Mouse (Mus musculus) inflammation-experienced regulatory T-cells, adult 6 months (primary cell): ENCODE data around the gene Ubr2. TPM values are rescaled to one million over a fixed set of nuclear protein-coding genes. Genes with fewer than 3 reads are reported as not detected.
A peak's percentile ranks its signal among the peaks of the same experiment; 100 is the strongest.

Experiments
- ATAC-seq: one replicate; pipeline ENCODE4 v1.8.0; 2017
- polyA plus RNA-seq, 3 experiments: library from polyadenylated mRNA; unstranded; fragments of 100-300 nt; shearing (Covaris generic); gene quantifications; one replicate each; pipeline ENCODE4 v1.2.1; 2017

The Ubr2 gene
- polyA plus RNA-seq, 3 experiments from 2014 or later, result 12.1 to 19.4 (median 13.2) TPM

DNA sequence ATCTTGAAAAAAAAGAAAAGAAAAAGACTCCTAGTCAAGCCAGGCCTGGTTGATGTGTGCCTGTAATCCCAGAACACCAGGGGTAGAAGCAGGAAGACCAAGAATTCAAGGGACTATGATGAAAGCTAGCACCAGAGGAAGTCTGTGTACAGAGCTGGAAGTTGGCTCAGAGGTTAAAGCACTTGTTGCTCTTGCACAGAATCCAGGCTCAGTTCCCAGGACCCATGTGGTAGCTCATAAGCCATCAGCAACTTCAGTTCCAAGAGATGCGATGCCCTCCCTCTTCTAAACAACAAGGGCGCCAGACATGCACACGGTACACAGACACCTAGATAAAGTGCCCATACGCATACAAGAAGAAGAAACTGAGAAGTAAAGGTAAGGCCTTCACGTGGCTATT, 8.0 kb downstream of the Ubr2 start:
- no peak for ATAC-seq

DNA sequence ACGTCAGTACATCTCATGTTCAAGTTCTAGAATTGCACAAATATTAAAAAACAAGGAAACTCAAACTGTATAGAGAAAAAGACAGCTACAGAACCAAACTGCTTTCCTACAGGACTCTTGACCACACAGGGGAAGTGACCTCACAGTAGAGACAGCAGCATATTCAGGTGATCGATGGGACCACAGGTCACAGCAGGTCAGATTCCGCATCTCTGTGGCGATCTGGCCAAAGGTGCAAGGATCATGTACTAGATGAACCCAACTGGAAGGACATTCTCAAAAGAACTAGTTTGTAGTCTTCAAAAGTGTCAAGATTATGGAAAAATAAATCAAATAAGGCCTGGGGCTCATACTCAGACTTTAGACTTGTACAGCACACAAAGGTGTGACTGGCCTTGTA, 11.5 kb downstream of the Ubr2 start:
- no peak for ATAC-seq

DNA sequence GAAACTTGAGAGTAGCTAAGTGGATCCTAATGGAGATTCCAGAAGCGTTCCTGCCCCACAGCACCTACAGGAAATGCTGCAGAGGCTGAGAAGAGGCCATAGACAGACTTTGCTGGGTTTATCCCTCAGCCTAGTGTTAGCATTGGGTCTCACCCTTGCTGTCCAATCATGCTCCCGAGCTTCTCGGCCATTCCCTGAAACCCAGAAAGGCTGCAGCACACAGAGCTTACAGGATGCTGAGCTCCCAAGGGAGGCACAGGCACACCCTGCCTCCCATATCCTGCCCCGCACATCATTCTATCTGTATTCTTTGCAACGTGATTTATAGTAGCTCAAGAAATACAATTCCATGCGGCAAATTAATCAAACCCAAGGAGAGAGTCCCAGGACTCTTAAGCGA, 13.9 kb downstream of the Ubr2 start:
- ATAC-seq, result no peak

DNA sequence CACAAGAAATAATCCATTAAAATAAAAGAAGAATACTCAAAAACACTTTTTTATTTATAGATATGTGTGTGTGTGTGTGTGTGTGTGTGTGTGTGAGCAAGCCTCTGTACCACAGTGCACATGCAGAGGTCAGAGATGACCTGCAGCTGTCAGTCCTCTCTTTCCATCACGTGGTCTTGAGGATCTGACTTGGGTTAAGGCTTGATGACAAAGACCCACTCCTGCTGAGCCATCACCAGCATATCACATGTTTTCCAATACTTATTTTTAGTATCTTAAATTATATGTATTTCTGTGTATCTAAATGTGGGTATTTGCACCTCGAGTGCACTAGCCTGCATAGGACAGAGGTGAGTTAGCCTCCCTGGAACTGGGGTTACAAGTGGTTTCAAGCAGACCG, 14.7 kb downstream of the Ubr2 start:
- ATAC-seq, result no peak

DNA sequence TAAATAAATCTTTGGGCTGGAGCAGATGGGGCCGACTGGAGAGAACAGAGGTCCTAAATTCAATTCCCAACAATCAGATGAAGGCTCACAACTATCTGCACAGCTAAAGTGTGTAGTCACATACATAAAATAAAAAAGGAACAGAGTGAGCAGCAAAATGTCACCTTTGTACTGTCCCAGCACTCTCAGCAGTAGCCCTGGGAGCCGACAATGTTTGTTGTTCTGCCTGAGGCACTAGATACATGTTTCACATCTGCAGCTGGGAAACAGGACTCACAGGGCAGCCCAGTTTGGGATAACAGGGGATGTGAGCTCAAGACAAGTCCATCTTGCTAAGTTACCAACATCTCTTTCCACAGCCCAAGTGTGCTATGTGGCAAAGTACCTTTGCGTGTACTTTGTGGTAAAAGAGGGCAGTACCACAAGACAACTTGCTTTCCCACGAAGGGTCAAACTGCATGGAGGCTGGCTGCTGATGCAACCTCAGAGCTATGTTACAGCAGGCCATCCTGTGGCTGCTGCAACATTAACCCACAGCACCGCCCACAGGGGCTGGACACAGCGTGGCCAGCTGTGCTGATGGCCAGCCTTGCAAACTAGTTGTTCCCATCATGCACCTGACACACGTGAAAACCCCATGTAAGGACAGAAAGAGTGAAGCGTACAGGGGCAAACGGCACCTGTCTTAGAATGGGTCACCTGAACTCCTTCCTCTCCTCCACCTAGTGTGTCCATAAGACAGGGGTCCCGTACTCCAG, 15.5 kb downstream of the Ubr2 start:
- ATAC-seq, result no peak

DNA sequence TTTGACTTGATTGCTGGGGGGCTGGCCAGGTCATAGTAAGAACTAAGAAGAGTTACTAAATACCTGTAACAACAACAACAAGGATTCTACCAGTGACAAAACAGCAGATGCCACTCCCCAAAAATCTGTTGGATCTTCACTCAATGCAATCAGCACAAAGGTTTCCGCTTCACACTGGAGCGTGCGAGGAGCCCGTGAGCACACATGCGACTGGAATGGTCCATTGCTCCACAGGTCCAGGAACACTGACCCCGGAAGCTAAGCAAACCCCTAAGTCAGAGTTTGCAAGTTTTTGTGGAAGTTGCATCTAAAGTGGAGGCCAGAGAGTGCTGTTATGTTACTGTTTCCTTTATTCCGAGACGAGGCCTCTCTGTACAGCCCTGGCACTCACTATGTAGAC, 16.7 kb downstream of the Ubr2 start:
- ATAC-seq, result no peak

DNA sequence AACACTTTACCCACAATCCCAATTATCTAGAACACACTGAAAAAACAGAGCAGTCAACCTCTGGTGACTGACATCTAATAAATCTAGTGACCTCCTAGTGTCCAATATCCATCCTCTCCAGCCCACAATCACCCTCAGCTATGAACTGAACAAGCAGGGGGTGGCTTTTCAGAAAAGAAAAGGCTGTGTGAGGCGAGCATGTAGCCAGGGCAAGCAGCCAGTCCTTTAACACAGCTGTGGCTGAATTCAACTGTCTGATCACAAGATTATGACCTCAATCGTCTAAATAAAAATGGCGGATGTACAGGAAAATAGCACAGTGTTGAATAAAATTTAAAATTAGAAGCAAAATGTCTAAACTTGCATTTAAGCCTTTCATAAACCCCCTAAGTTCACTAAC, 22.7 kb downstream of the Ubr2 start:
- ATAC-seq, result no peak

DNA sequence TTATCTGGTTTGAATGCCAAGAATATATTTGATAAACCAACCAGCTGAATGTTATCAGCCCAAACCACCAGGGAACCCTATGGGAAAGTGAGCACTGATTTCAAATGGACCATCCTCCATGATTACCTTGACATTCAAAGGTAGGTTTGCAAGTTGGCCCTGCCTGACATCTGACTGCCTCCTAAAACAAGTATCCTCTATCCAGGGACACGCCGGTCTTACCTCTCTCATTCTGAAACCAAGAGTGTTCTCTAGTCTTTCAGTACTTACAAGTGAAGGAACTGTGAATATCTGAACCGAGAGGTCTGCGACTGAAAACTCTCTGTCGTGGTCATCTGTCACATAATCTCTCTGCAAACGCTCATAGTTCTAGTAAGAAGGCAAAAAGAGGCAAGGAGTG, 30.3 kb downstream of the Ubr2 start:
- ATAC-seq, result no peak

DNA sequence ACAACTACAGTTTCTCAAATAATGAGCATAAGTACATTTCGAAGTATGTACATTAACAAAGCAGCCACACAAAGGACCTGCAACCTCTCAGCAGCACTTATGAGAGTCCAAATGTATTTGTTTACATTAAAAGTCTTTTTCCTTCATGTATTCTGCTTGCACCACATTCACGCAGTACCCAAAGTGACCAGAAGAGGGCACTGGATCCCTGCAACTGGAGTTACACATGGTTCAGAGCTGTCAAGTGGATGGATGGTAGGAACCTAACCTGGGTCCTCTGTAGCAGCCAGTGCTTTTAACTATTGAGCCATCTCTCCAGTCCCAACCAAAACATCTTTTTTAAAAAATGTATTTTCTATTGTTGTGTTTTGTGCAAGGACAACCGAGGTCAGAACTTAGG, 35.2 kb downstream of the Ubr2 start:
- peak; percentile 48 for ATAC-seq

DNA sequence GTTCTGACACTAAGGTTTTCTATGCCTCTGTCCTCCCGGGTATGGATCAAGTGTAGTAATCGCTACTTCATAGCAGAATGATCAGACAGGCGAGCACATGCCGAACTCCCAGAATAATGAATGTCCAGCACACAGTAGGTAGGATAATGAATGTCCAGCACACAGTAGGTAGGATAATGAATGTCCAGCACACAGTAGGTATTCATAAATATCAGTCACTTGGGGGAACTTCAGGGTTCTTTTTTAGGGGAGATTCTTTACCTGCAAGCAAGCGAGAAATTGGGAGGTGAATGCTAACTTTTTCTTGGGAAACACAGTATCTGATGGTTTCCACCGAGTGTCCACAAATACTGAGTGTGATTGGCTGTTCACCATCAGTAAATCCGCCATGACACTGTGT, 37.8 kb downstream of the Ubr2 start:
- no peak for ATAC-seq

DNA sequence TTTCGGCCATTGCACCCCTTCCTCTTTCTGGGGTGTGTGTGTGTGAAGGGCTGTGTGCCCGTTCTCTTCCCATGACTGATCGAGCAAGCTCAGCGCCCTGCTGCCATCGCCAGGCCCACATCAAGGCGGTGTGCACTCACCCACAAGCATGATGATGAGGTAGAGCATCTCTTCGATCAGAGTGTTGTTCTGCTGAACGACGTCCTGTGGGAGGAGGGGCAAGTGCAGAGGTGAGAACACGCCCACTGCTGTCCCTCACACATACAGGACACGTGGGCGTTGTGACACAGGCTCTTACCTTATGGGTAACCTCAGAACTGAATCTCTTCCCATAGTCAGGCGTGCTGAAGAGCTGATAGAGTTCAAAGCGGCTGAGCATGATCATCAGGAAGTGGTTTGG, 43.5 kb downstream of the Ubr2 start:
- peak; percentile 95 for ATAC-seq

DNA sequence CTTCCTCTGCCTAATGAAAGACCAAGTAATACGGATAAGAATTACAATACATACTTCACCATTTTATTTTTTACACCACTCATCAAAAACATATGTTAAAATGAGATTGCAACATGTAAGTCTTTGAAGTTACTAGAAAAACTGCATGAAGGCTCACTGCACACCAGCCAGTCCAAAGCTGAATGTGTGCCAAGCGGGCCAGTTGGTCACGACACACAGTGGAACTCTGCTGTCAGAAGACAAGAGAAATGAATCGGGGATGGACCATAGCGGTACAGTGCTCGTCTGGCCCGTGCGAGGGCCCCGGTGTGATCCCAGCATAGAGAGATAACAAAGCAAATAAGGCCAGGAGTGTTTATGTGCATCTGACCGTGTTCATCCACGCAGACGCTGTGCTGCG, 47.2 kb downstream of the Ubr2 start:
- ATAC-seq, result no peak

DNA sequence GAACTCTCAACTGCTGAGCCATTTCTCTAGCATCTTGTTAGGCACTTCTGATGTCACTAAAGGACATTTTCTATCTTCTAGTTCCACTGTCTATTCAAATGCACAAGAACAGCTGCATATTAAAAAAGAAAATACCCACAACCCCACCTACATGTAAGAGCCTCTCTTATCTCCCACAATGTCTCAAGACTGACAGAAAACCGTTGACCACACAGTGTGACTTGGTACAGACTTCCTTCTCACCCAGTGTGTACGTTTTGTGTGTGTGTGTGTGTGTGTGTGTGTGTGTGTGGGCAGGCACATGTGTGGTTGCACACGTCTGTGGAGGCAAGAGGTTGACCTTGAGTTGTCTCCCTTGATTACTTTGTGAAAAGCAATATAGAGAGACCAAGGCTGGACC, 48.2 kb downstream of the Ubr2 start:
- ATAC-seq, result no peak

DNA sequence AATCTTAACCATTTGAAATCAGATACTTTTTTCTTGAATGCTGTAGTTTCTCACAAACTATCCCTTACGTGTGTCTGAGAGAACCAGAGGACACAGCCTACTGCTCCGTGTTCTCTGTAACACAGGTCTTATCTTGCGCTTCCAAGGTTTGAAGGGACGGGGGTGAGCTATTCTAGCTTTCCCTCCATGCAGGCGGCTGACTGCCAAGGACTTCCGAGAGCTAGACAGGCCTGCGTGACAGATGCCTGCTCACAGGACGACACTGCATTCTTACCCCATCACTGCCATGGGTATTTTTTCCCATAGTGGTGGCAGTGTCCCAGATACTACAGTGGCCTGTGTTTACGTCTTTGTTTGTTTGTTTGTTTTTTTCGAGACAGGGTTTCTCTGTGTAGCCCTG, 50.1 kb downstream of the Ubr2 start:
- ATAC-seq, result no peak

DNA sequence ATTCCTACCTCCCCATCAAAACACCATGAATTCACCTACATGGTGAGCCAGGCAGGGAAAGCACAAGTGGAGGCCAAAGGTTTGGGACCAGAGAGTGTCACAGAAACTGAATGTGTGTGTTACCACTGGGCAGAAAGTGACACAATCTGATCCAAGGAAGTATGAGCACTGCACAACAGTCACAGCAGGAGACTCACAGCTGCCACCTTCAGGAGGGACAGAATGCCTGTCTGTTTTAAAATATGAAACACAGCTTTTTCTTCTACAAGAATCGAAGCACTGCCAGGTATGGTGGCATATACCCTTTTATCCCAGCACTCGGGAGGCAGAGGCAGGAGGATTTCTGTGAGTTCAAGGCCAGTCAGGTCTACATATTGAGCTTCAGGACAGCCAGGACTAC, 52.3 kb downstream of the Ubr2 start:
- ATAC-seq, result no peak

DNA sequence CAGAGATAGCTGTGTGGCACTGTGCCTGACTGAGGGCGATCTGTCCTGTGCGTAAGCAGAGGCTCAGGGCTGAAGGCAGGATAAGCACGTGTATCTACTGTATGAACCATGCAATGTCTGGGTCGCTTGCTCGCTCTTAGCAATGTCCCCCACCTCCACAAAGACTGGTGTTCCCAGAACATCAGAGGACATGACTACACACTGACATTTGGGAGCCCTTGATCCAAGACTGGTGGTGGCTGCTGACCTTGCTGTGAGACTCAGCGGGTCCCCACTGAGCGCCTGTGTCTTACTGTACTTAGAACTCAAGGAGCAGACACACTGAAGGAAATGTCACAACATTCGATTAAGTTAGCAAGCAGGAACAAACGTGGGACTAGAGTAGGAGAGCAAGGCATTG, 64.1 kb downstream of the Ubr2 start:
- no peak for ATAC-seq

DNA sequence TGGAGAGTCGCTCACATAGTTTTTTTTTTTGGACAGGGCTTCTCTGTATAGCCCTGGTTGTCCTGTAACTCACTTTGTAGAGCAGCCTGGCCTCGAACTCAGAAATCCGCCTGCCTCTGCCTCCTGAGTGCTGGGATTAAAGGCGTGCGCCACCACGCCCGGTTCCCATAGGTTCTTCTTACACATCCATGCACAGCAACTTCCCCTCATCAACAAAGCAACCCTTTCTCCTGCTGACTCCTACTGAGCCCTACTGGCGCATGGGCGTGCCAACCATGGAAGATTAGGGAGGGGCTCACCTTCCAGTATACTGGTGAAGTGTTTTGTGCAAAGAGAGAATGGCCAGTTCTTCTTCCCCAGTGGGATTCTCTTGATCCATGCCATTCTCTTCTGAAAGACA, 67.9 kb downstream of the Ubr2 start:
- ATAC-seq, result no peak

DNA sequence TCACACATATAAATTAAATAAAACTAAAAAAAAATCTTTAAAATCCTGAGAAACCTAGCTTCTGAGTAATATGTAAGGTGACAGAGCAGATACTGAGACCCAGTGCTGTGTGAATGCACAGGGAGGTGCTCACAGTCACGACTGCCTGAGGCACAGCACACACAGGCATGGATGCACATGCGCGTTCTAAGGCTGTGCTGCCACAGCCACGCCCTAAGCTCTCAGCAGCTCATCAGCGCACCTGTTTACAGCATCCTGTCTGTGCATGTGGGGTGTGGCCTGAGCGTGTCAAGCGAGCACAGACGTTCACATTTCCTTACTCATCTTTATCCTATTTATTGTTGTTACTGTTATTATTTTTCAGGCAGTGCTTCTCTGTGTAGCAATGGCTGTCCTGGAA, 69.9 kb downstream of the Ubr2 start:
- ATAC-seq, result no peak

DNA sequence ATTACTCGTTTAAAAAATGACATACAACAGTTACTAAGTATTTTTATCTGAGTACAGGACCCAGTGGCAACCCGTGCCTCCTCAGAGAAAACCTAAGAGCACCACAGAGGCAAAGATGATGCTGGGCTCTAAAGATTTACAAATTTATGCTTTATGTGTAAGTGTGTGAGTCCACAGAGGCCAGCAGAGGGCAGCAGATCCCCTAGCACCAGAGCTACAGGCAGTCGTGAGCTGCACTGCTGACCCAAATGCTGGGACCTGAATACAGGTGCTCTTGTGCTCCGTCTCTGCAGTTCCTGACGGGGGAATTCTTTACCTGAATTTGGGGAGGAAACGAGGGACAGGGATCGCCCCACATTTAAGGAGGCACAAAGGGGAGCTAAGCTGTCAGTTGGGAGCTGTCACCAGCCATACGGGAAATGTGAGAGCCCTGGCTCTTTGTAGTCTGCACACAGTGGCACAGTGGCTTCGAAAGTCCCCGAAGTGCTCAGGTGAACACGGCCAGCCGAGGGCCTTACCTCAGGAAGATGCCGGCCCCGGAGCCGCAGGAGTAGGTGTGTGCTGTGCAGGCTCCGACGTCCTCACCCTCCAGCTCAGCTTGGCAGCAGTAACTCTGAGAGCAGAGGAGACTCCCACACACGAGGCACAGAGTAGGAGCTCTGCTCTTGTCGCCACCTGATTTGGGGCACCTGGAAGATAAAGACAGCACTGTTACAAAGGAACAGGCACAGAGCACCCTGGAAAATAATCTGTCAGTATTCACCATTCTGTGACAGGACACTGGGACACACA, 76.6 kb downstream of the Ubr2 start:
- ATAC-seq, result no peak

DNA sequence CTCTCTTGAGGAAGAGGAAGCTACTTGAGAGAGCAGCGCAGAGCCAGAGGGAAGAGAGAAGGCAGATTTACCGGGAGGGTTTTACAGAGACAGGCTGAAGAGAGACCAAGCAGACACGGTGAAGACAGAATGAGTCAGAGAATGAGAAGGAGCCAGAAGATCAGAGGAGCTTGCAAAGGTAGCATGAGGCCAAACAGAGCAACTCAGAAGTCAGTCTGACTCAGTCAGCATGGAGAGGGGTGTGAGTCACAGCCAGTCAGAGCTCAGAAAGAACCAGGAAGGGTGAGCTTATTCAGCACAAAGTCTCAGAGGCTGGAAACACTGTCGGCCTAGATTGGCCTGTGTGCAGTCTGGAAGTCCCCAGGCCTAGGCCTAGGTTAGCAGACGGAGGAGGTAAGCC, 77.4 kb downstream of the Ubr2 start:
- ATAC-seq, result peak; percentile 32

DNA sequence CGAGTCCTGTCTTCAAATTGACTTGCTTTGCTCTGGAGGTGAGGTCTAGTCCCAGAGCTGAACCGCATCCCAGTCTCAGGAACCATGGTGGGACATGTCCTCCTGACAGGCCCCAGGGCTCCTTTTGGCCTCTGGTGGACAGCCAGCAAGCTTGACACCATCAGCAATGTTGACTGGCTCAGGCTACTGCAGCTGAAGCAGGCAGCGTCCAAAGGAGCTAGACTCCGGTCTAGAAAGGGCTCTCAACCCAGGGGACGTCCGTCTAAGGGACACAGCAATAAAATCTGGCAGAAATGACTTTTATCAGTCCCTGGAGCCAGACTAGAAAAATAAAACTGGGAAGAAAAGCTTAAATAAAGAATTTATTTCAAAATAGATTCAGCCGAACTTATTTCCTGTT, 80.5 kb downstream of the Ubr2 start:
- ATAC-seq, result no peak

DNA sequence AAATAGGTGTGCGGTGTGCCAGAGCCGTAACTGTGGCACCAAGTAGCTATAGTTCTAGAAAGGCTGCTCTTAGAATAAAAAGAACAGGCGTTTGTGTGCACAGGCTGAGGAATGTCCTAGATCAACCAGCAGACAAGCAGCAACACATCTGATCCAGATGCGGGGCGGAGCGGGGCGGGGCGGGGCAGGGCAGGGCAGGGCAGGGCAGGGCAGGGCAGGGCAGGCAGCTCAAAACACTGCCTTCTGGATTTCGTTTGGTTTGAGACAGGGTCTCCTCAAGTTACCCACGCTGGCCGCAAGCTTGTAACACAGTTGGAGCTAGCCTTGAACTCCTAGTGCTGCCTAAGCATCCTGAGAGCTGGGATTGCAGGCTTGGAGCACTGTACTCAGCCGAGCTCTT, 81.1 kb downstream of the Ubr2 start:
- no peak for ATAC-seq

DNA sequence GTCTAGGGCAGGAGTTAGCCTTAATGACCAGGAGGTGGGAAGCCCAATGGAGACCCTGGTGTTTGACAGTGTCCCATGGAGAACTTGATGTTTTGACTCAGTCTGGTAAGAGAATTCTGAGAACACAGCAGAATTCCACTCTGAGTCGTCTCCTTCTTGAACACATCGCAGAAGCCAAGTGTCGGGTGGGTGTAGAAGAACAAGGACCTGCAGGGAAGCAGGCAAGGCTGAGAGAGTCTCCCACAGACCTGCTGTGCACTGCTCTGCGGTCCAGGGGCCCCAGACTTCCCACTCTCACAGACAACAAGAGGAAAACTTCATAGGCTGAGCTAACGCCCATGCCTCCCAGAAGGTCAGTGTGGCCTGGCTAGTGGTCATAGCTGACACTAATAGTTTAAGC, 82.6 kb downstream of the Ubr2 start:
- ATAC-seq, result no peak

DNA sequence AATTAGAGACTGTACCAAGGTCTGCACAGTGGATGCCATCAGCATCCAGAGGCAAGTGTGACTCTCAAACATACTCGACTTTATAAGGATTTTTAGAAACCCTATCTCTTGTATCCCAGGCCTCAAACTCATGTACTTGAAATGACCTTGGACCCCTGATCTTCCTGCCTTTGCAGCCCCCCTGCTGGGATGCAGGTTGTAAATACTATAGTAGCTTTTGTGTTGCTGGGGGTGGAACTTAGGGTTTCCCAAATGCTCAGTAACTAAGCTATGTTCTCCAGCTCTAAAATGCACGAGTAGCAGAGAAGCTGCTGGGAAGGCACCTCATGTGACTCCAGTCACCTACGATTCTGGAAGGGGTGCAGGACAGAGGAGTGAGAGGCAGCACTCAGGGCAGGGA, 83.4 kb downstream of the Ubr2 start:
- ATAC-seq, result no peak

DNA sequence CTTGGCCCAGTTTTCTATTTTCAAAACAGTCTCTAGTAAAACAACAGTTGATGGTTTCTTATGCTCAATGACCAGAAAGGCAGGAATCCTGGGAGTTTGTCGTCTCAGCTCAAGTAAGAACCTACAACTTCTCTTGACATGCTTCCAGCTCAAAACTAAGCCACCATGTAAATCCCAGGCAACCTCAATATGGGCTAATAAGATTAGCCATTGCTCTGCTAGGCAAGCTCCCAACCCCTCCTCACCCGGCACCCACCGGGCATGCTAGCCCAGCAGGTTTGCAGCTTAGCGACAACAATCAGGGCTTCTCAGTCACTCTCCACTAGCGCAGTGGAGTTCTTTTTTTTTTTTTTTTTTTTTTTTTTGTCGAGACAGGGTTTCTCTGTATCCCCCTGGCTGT, 84.2 kb downstream of the Ubr2 start:
- no peak for ATAC-seq
